ENCODE assay signal across 11 mouse cellular contexts in genomic region chr11:68601486-68601991, GRCm38 (mm10). TPM values are rescaled to one million over a fixed set of nuclear protein-coding genes. Genes with fewer than 3 reads are reported as not detected.
DNase-seq lines count a peak whose midpoint lies in the region; ATAC-seq and TF ChIP-seq lines count a peak whose summit lies in the region.
"Had no signal": no experiment of that assay in that cellular context is flagged by ENCODE, and none has a peak within 500 bp of the region (broad histone marks: within the 10 kb centered on the region; RNA-seq: fewer than 3 reads in every experiment).

No protein-coding gene starts in this region.

- TF ChIP-seq CTCF in lung, postnatal 0 days (IDR thresholded peaks at IDR 0.05), result no peak
- no peak for TF ChIP-seq CTCF in lung, adult 2 months (IDR thresholded peaks at IDR 0.05; ENCODE audit: insufficient read depth, low read length)
- TF ChIP-seq CTCF in intestine, postnatal 0 days (IDR thresholded peaks at IDR 0.05; ENCODE audit: low read depth), result no peak

- WGBS in lung, postnatal 0 days, result 15% methylated on average over 9 of the region's 9 CpGs
- WGBS in lung, adult 2 months, result 54% methylated on average over 9 of the region's 9 CpGs
- 4% methylated on average over 9 of the region's 9 CpGs for WGBS in heart, embryonic 10.5 days
- 45% methylated on average over 9 of the region's 9 CpGs for WGBS in intestine, postnatal 0 days
- 24% methylated on average over 9 of the region's 9 CpGs for WGBS in stomach, embryonic 16.5 days

- H3K4me1 ChIP-seq in lung, postnatal 0 days (ENCODE audit: insufficient read depth, low read depth, low read length), result peaks cover 19% of the 10 kb centered on the region
- peaks cover 3% of the 10 kb centered on the region; the same call in 1 of the 2 replicates for H3K4me1 ChIP-seq in lung, adult 2 months (ENCODE audit: control insufficient read depth, insufficient read depth, low read length)
- H3K4me1 ChIP-seq in heart, embryonic 10.5 days, result peaks cover 42% of the 10 kb centered on the region
- no peaks in the 10 kb centered on the region for H3K4me1 ChIP-seq in intestine, postnatal 0 days (replicated peaks; ENCODE audit: control insufficient read depth, insufficient read depth, low read length)
- H3K4me1 ChIP-seq in stomach, embryonic 16.5 days (ENCODE audit: control insufficient read depth, insufficient read depth, low read length), result peaks cover 28% of the 10 kb centered on the region

- peak; percentile 52 for DNase-seq in lung, postnatal 0 days (ENCODE audit: low spot score)
- DNase-seq in lung, adult 2 months, result no peak
- DNase-seq in heart, embryonic 10.5 days (ENCODE audit: low spot score), result no peak
- no peak for DNase-seq in left cerebral cortex, postnatal 14 days (ENCODE audit: low spot score in 2 of 2)
- DNase-seq in layer of hippocampus, adult 18-20 months (ENCODE audit: low spot score in 2 of 2), result no peak
- DNase-seq: cerebellum, adult 2 months had no signal

- TF ChIP-seq EP300 in lung, postnatal 0 days (IDR thresholded peaks at IDR 0.05), result no peak

- TF ChIP-seq POLR2A in lung, adult 2 months (IDR thresholded peaks at IDR 0.05; ENCODE audit: borderline replicate concordance, extremely low read depth, low read depth, low read length), result no peak

- peak overlapping the region; percentile 85 for H3K27ac ChIP-seq in lung, postnatal 0 days (ENCODE audit: low read length)
- H3K27ac ChIP-seq in heart, embryonic 10.5 days, result peak overlapping the region; percentile 81
- H3K27ac ChIP-seq in intestine, postnatal 0 days (ENCODE audit: low read depth, low read length), result peak overlapping the region; percentile 2; the same call in 1 of the 2 replicates
- peak overlapping the region; percentile 95 for H3K27ac ChIP-seq in stomach, embryonic 16.5 days (ENCODE audit: low read length)
- H3K27ac ChIP-seq: hindbrain, embryonic 15.5 days; macrophage had no signal

- H3K27me3 ChIP-seq in lung, postnatal 0 days (replicated peaks; ENCODE audit: insufficient read depth, low read length), result no peaks in the 10 kb centered on the region
- H3K27me3 ChIP-seq in heart, embryonic 10.5 days (ENCODE audit: insufficient read depth, poor library complexity, severe bottlenecking), result no peaks in the 10 kb centered on the region
- H3K27me3 ChIP-seq in intestine, postnatal 0 days (replicated peaks; ENCODE audit: control insufficient read depth, insufficient read depth, low read length), result no peaks in the 10 kb centered on the region
- H3K27me3 ChIP-seq in stomach, embryonic 16.5 days (ENCODE audit: control insufficient read depth, insufficient read depth, low read length), result no peaks in the 10 kb centered on the region
- H3K27me3 ChIP-seq: hindbrain, embryonic 15.5 days had no signal

- H3K36me3 ChIP-seq in lung, postnatal 0 days (ENCODE audit: insufficient read depth, low read length), result no peaks in the 10 kb centered on the region
- H3K36me3 ChIP-seq in heart, embryonic 10.5 days, result no peaks in the 10 kb centered on the region
- H3K36me3 ChIP-seq in intestine, postnatal 0 days (ENCODE audit: control insufficient read depth, insufficient read depth), result no peaks in the 10 kb centered on the region
- H3K36me3 ChIP-seq in stomach, embryonic 16.5 days (ENCODE audit: control insufficient read depth, insufficient read depth, low read length), result no peaks in the 10 kb centered on the region
- H3K36me3 ChIP-seq: hindbrain, embryonic 15.5 days had no signal

- intact Hi-C loops in left cerebral cortex, postnatal 14 days (cut with DNase I), result no loop called here

- ATAC-seq in lung, postnatal 0 days, result peak; percentile 20; the same call in 1 of the 2 replicates
- no peak for ATAC-seq in intestine, postnatal 0 days
- ATAC-seq in stomach, embryonic 16.5 days (ENCODE audit: insufficient read depth, low FRiP score), result peak; percentile 63
- ATAC-seq: Patski had no signal

- H3K9me3 ChIP-seq in lung, postnatal 0 days (ENCODE audit: low read length), result no peaks in the 10 kb centered on the region
- H3K9me3 ChIP-seq in heart, embryonic 10.5 days, result no peaks in the 10 kb centered on the region
- H3K9me3 ChIP-seq in intestine, postnatal 0 days (ENCODE audit: control insufficient read depth), result no peaks in the 10 kb centered on the region
- H3K9me3 ChIP-seq in stomach, embryonic 16.5 days (replicated peaks; ENCODE audit: control insufficient read depth, low read length), result no peaks in the 10 kb centered on the region
- H3K9me3 ChIP-seq: hindbrain, embryonic 15.5 days had no signal

- H3K9ac ChIP-seq in lung, postnatal 0 days (replicated peaks; ENCODE audit: low read depth), result no peak overlapping the region
- H3K9ac ChIP-seq in intestine, postnatal 0 days (ENCODE audit: low read depth, low read length), result no peak overlapping the region
- 0 out of 2 replicates have a peak overlapping the region, but pooled peaks have one; percentile 15 for H3K9ac ChIP-seq in stomach, embryonic 16.5 days (ENCODE audit: low read length)
- H3K9ac ChIP-seq: hindbrain, embryonic 15.5 days had no signal

- H3K4me2 ChIP-seq in lung, postnatal 0 days (replicated peaks; ENCODE audit: low read depth, low read length), result no peak overlapping the region
- H3K4me2 ChIP-seq in intestine, postnatal 0 days (replicated peaks; ENCODE audit: low read depth), result no peak overlapping the region
- no peak overlapping the region for H3K4me2 ChIP-seq in stomach, embryonic 16.5 days (ENCODE audit: low read depth, low read length)
- H3K4me2 ChIP-seq: hindbrain, embryonic 15.5 days had no signal

- H3K4me3 ChIP-seq in lung, postnatal 0 days (ENCODE audit: low read depth, low read length), result no peak overlapping the region
- H3K4me3 ChIP-seq in lung, adult 2 months (replicated peaks; ENCODE audit: extremely low read depth, low read depth, low read length), result no peak overlapping the region
- H3K4me3 ChIP-seq in heart, embryonic 10.5 days, result peak overlapping the region; percentile 10
- no peak overlapping the region for H3K4me3 ChIP-seq in intestine, postnatal 0 days (ENCODE audit: low read depth, low read length)
- H3K4me3 ChIP-seq in stomach, embryonic 16.5 days (replicated peaks; ENCODE audit: low read length), result no peak overlapping the region
- H3K4me3 ChIP-seq: hindbrain, embryonic 15.5 days had no signal

RNA-seq across cellular contexts. Expression of gene Ccdc42, which starts 14.7 kb away (rescaled TPM):
- polyA plus RNA-seq in lung, postnatal 0 days (2015; fragmentation: Nextera tagmentation; extraction: Ambion mirVana), result 0.81 and 0.91 TPM in 2 replicates
- polyA plus RNA-seq in lung, adult 2 months (2012; rRNA removed), result 5.0 and 8.5 TPM in 2 replicates
- polyA plus RNA-seq in heart, embryonic 10.5 days (2016; fragmentation: Nextera tagmentation; extraction: Ambion mirVana), result 0.80 and 1.5 TPM in 2 replicates
- 0.21 TPM in 1 of 2 replicates, not detected in the other for polyA plus RNA-seq in intestine, postnatal 0 days (2015; fragmentation: Nextera tagmentation; extraction: Ambion mirVana)
- polyA plus RNA-seq in stomach, embryonic 16.5 days (2015; fragmentation: Nextera tagmentation; extraction: Ambion mirVana), result 0.41 and 0.49 TPM in 2 replicates
- under 1 TPM; 0.95 to 0.99 TPM for total RNA-seq in left cerebral cortex, postnatal 14 days (2021)
- 1 to 10 TPM; 1.2 to 2.5 TPM for total RNA-seq in layer of hippocampus, adult 18-20 months (2021)
- polyA plus RNA-seq: macrophage, Patski had no signal

RNA-seq across cellular contexts. Expression of gene Mfsd6l, which starts 45.6 kb away (rescaled TPM):
- 5.8 and 6.3 TPM in 2 replicates for polyA plus RNA-seq in lung, postnatal 0 days (2015; fragmentation: Nextera tagmentation; extraction: Ambion mirVana)
- 3.4 and 4.3 TPM in 2 replicates for polyA plus RNA-seq in lung, adult 2 months (2012; rRNA removed)
- polyA plus RNA-seq in heart, embryonic 10.5 days (2016; fragmentation: Nextera tagmentation; extraction: Ambion mirVana), result 0.06 and 0.16 TPM in 2 replicates
- polyA plus RNA-seq in intestine, postnatal 0 days (2015; fragmentation: Nextera tagmentation; extraction: Ambion mirVana), result 7.7 and 8.3 TPM in 2 replicates
- 2.0 and 2.8 TPM in 2 replicates for polyA plus RNA-seq in stomach, embryonic 16.5 days (2015; fragmentation: Nextera tagmentation; extraction: Ambion mirVana)
- not detected for total RNA-seq in left cerebral cortex, postnatal 14 days (2021)
- total RNA-seq in layer of hippocampus, adult 18-20 months (2021), result not detected
- polyA plus RNA-seq: hindbrain, embryonic 15.5 days; macrophage had no signal

Comparison
In these comparisons a context has a peak if more than half of its experiments do, and no peak if none do; other contexts are left out.
1. H3K27ac ChIP-seq: peak in every context shown above with its lines; median percentile 95 in stomach, embryonic 16.5 days; 85 in lung, postnatal 0 days; 81 in heart, embryonic 10.5 days; 2 in intestine, postnatal 0 days.